Mouse (Mus musculus): ENCODE results near the gene Dpm3.

The Dpm3 gene

DNA sequence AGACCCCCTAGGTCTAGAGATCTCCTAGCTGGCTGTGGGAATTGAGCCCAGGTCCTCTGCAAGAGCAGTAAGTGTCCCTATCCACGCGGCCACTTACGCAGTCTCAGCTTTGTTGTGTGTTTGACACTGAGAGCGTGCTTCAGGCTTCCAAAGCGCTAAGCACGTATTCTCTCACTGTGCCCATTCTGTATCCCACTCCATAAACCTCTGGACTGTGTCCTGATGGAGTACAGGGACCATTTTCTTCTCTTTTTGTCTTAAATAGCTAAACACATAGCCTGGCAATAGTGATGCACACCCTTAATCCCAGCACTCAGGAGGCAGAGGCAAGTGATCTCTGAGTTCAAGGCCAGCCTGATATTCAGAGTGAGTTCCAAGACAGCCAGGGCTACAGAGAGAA lies 39.8 kb downstream of the Dpm3 start:
- no peak for DNase-seq

DNA sequence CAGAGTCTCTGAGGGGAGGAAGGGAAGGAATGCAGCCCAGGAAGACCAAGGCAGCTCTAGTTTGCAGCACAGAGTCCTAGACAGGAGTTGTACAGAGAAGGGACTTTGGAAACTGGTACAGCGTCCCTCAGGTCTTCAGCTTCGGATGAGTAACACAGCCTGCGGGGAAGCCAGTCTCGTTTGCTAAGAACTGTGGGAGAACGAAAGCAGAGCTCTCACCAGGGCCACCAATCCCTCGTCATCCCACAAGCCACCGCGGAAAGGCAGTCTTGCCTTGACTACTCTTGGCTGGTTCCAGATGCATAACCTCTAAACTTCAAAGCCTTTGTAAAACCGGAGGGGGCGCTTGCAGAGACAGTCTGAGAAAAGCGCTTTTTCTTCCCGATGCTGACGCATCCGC lies 40.3 kb downstream of the Dpm3 start:
- no peak for DNase-seq

DNA sequence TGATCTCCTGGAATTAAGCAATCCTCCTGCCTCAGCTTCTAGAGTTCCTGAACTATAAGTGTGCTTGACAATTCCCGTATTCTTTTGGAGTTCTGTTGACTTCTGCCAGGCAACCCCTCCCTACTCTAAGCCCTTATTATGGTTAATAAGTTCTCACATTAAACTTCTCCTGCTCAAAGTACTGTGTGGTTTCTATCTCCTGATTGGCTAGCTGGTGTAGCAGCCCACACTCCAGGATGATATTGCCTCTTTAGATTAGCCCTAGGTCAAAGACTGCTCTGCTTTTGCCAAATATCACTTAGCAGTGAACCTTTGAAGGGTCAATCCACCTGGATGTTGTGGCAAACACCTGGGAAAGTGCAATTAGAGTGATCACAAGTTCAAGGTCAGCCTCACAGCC lies 40.9 kb downstream of the Dpm3 start:
- DNase-seq: no peak

GRCm38 (mm10) chr3:89300514-89300913 lies 41.4 kb downstream of the Dpm3 start:
- no peak for DNase-seq

GRCm38 (mm10) chr3:89304440-89304839 lies 45.3 kb downstream of the Dpm3 start:
- DNase-seq: no peak

- no peak for DNase-seq
These were observed 45.9 kb downstream of the Dpm3 start for GRCm38 (mm10) chr3:89305105-89305504.

- no peak for DNase-seq
These were observed 46.6 kb downstream of the Dpm3 start for GRCm38 (mm10) chr3:89305551-89306325.

DNA sequence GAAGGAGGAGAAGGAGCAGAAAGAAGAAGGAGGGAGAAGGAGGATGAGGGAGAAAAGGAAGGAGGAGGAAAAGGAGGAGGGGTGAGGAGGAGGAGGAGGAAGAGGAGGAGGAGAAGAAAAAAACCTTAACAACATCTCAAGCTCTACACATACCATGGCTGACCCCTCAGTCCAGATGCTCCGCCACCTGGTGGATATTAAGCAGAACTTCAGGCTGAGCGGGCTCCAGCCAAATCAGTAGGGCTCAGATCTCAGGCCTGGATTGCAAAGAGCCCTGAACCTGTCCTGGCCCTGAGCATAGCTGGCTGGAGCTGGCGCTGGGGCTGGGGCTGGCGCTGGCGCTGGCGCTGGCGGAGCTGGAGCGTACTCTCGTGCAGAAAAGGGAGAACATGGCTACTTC lies 48.9 kb downstream of the Dpm3 start:
- DNase-seq: peak; percentile 61

GRCm38 (mm10) chr3:89314340-89314739 lies 55.2 kb downstream of the Dpm3 start:
- DNase-seq: no peak

GRCm38 (mm10) chr3:89314791-89315190 lies 55.6 kb downstream of the Dpm3 start:
- DNase-seq: no peak

DNA sequence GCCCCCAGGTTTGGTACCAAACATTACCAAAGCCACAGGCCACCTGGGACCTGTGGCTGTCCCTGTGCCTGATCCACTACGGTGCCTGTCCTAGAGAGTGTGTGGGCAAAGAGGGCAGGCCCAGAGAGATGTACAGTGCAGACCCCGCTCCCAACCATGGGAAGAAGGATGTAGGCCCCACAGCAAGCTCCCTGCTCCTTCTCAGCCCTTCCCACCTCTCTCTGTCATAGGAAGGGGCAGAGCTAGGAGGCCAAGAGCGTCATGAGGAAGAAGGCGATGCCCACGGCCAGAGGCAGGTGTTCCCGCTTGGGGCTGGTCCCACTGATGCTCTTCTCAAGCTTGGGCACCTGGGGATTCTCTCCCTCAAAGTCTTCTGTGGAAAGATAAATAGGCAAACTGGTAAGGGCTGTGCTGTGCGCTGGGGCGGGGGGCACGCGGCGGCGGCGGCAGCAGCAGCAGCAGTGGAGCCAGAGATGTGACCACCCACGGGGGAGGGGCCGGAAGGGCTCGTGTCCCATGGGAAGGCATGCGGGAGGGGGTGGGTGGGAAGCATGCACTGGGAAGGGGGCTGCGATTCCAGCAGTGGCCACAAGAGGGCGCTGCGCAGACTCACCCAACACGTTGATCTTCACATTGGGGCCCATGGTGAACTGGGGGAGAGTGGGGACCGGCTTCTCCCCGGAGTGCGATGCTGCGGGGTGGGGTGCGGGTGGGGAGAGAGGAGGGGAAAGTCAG lies 56.2 kb downstream of the Dpm3 start:
- peak; percentile 74 for DNase-seq

DNA sequence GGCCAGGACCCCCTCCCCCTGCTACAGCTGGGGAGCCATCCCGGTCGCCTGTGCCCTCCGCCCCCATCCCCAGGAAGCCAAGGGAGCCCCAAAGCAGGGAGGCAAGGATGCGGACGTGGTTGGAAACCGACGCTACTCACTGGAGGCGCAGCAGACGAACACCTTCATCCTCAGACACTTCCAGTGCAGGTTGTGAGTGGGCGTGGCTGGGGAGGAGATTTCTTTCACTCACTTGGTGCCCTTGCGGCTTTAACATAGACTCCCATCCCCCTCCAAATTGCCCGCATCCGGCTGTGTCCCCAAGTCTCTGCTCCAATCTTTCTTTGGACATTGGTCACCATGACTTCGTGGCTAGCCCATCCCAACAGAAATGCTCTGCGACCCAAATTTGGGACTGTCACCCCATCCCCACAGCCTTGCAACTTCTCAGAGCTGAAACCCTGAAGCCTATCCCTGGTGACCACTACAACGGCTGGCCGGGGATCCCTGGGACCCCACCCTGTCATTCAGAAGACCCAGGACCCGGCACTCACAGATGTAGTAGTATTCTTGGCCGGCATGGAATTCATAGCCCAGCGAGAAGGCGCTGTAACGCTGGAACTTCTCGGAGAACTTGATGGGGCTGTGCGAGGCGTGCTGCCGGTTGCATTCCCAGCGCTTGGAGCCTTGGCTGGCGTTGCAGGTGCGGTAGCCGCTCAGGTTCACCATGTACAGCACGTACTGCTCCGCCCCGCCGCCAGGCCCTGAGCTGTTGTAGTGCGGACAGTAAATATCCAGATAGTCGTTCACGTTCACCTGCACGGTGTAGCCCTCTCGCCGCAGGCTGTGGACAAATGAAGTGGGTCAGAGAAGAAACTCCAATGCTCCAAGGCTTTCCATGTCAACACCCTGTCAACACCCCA lies 57.0 kb downstream of the Dpm3 start:
- DNase-seq: no peak

Data from liver (tissue).